Mouse (Mus musculus) CH12.LX (cell line): ENCODE measurements around the gene Pnldc1. TPM values are rescaled to one million over a fixed set of nuclear protein-coding genes. Genes with fewer than 3 reads are reported as not detected.

ENCODE experiments used
- DNase-seq: peaks from one replicate; pipeline ENCODE4 v3.0.0-alpha.2; 2013; ENCODE audit errors: extremely low read depth
- H3K27ac ChIP-seq: 2 replicates; pipeline ENCODE4 v1.5.1; 2012; ENCODE audit warnings: low read depth, mild to moderate bottlenecking, control low read depth, moderate library complexity; ENCODE audit not compliant: insufficient read depth
- H3K27me3 ChIP-seq: replicated peaks from 2 replicates; pipeline ENCODE3; 2012; ENCODE audit warnings: inconsistent platforms
- H3K36me3 ChIP-seq, 2 experiments: replicated peaks in 1 of 2; 2 replicates each; pipeline versions ENCODE3 to v1.6.1; 2012; ENCODE audit warnings: inconsistent platforms in 1 of 2, low read length in 1 of 2, mild to moderate bottlenecking in 1 of 2, mixed read lengths in 1 of 2, moderate library complexity in 1 of 2; ENCODE audit not compliant: control insufficient read depth in 1 of 2, insufficient read depth in 1 of 2
- H3K4me1 ChIP-seq, 2 experiments: 2 replicates each; pipeline ENCODE4 v1.6.1; 2012; ENCODE audit warnings: inconsistent platforms in 1 of 2, moderate library complexity in 1 of 2; ENCODE audit not compliant: insufficient read depth in 2 of 2, control insufficient read depth in 1 of 2
- H3K4me2 ChIP-seq: 2 replicates; pipeline ENCODE4 v1.6.1; 2012; ENCODE audit warnings: low read depth, mild to moderate bottlenecking, control low read depth; ENCODE audit not compliant: poor library complexity, insufficient read depth, severe bottlenecking
- H3K4me3 ChIP-seq, 3 experiments: fragments of 150-350 bp in 1 of 3; sonication (generic) in 1 of 3; replicated peaks in 1 of 3; 2 replicates each; pipeline versions ENCODE3 to v1.5.1; 2011 to 2012; ENCODE audit warnings: low read depth in 2 of 3, low read length in 2 of 3, mild to moderate bottlenecking in 2 of 3, moderate library complexity in 2 of 3, control low read depth in 1 of 3, improper control_type of control experiment in 1 of 3, inconsistent platforms in 1 of 3, mixed read lengths in 1 of 3; ENCODE audit not compliant: poor library complexity in 1 of 3
- H3K79me2 ChIP-seq: replicated peaks from 2 replicates; pipeline ENCODE4 v1.6.1; 2012; ENCODE audit warnings: mild to moderate bottlenecking, moderate library complexity; ENCODE audit not compliant: control insufficient read depth, poor library complexity, insufficient read depth, severe bottlenecking; ENCODE audit errors: extremely low read depth
- H3K9ac ChIP-seq: 2 replicates; pipeline ENCODE4 v1.6.1; 2012; ENCODE audit warnings: low read depth, mild to moderate bottlenecking, control low read depth, moderate library complexity; ENCODE audit not compliant: insufficient read depth
- H3K9me3 ChIP-seq: replicated peaks from 2 replicates; pipeline ENCODE3; 2012; ENCODE audit warnings: low read length, inconsistent platforms, mixed read lengths
- CTCF ChIP-seq, 2 experiments: IDR thresholded peaks in 1 of 2; conservative IDR thresholded peaks in 1 of 2; 2 replicates each; pipeline ENCODE4 v1.5.1; 2011 to 2012; ENCODE audit warnings: low read depth in 2 of 2, low read length in 2 of 2, improper control_type of control experiment in 1 of 2, inconsistent platforms in 1 of 2, mild to moderate bottlenecking in 1 of 2, moderate library complexity in 1 of 2
- E2F4 ChIP-seq: IDR thresholded peaks from 2 replicates; pipeline ENCODE4 v1.6.1; 2011; ENCODE audit warnings: low read depth, low read length, improper control_type of control experiment; ENCODE audit not compliant: insufficient replicate concordance
- ELF1 ChIP-seq: IDR thresholded peaks from 2 replicates; pipeline ENCODE4 v1.6.1; 2014; ENCODE audit warnings: low read depth, mild to moderate bottlenecking, inconsistent platforms, low read length, improper control_type of control experiment
- EP300 ChIP-seq: IDR thresholded peaks from 2 replicates; pipeline ENCODE4 v1.6.1; 2011; ENCODE audit warnings: low read length, improper control_type of control experiment
- GABPA ChIP-seq: IDR thresholded peaks from 2 replicates; pipeline ENCODE4 v1.6.1; 2012; ENCODE audit warnings: low read depth, low read length, improper control_type of control experiment, inconsistent platforms; ENCODE audit not compliant: insufficient replicate concordance
- HCFC1 ChIP-seq: IDR thresholded peaks from 2 replicates; pipeline ENCODE4 v1.6.1; 2012; ENCODE audit warnings: low read depth, mild to moderate bottlenecking, inconsistent platforms, low read length, improper control_type of control experiment
- MAFK ChIP-seq: IDR thresholded peaks from 2 replicates; pipeline ENCODE4 v1.6.1; 2011; ENCODE audit warnings: low read length, improper control_type of control experiment; ENCODE audit not compliant: insufficient replicate concordance
- MEF2A ChIP-seq: IDR thresholded peaks from 2 replicates; pipeline ENCODE4 v1.6.1; 2014; ENCODE audit warnings: low read depth, mild to moderate bottlenecking, inconsistent platforms, low read length, improper control_type of control experiment, borderline replicate concordance
- MYC ChIP-seq: IDR thresholded peaks from 2 replicates; pipeline ENCODE4 v1.6.1; 2011; ENCODE audit warnings: low read depth, mild to moderate bottlenecking, improper control_type of control experiment, low read length
- NELFE ChIP-seq: IDR thresholded peaks from 2 replicates; pipeline ENCODE4 v1.6.1; 2011; ENCODE audit warnings: low read depth, low read length, improper control_type of control experiment
- NRF1 ChIP-seq: IDR thresholded peaks from 2 replicates; pipeline ENCODE4 v1.6.1; 2014; ENCODE audit warnings: low read depth, mild to moderate bottlenecking, inconsistent platforms, low read length, improper control_type of control experiment, moderate library complexity
- POLR2A ChIP-seq: IDR thresholded peaks from 2 replicates; pipeline ENCODE4 v1.6.1; 2011; ENCODE audit warnings: low read depth, mild to moderate bottlenecking, improper control_type of control experiment, low read length
- RCOR1 ChIP-seq: conservative IDR thresholded peaks from 2 replicates; pipeline ENCODE4 v1.6.1; 2012; ENCODE audit warnings: low read depth, mild to moderate bottlenecking, inconsistent platforms, low read length, improper control_type of control experiment
- SIN3A ChIP-seq: IDR thresholded peaks from 2 replicates; pipeline ENCODE4 v1.6.1; 2012; ENCODE audit warnings: low read length, improper control_type of control experiment, inconsistent platforms
- TBP ChIP-seq: conservative IDR thresholded peaks from 2 replicates; pipeline ENCODE4 v1.6.1; 2011; ENCODE audit warnings: low read depth, low read length, improper control_type of control experiment
- TCF12 ChIP-seq: IDR thresholded peaks from 2 replicates; pipeline ENCODE4 v1.6.1; 2014; ENCODE audit warnings: low read depth, mild to moderate bottlenecking, inconsistent platforms, low read length, improper control_type of control experiment
- UBTF ChIP-seq: IDR thresholded peaks from 2 replicates; pipeline ENCODE4 v1.6.1; 2012; ENCODE audit warnings: low read depth, mild to moderate bottlenecking, inconsistent platforms, low read length, improper control_type of control experiment, moderate library complexity
- USF1 ChIP-seq: IDR thresholded peaks from 2 replicates; pipeline ENCODE4 v1.6.1; 2014; ENCODE audit warnings: low read depth, mild to moderate bottlenecking, inconsistent platforms, low read length, improper control_type of control experiment
- ZMIZ1 ChIP-seq: IDR thresholded peaks from 2 replicates; pipeline ENCODE4 v1.6.1; 2012; ENCODE audit warnings: low read depth, mild to moderate bottlenecking, inconsistent platforms, low read length, improper control_type of control experiment
- ZNF384 ChIP-seq: IDR thresholded peaks from 2 replicates; pipeline ENCODE4 v1.6.1; 2012; ENCODE audit warnings: low read depth, low read length, improper control_type of control experiment, inconsistent platforms
- dilution Hi-C: fragments of 300-500 bp; cut with MboI; formaldehyde crosslinking; loops from 2 replicates; pipeline ENCODE4 v1.14.3; 2020; ENCODE audit warnings: low sequenced_read_pairs; ENCODE audit not compliant: extremely low pct_unique_long_range_greater_than_20kb, extremely low pct_ligation_motif_present
- in situ Hi-C: fragments of 300-500 bp; cut with MboI; formaldehyde crosslinking; loops from 3 replicates; pipeline ENCODE4 v1.14.3; 2019; ENCODE audit warnings: low sequenced_read_pairs, low pct_ligation_motif_present, low pct_unique_long_range_greater_than_20kb, mixed read lengths
- polyA plus RNA-seq: library from polyadenylated mRNA; unstranded; fragments of >175 nt; gene quantifications from 2 replicates; pipeline ENCODE4 v1.2.1, GENCODE M21; 2012; ENCODE audit warnings: low read depth; ENCODE audit not compliant: insufficient read length
- total RNA-seq, 2 experiments: library from RNA; depleted of rRNA; stranded (reverse); fragments of 300-350 nt in 1 of 2; fragments of >200 nt in 1 of 2; gene quantifications; 2 replicates each; pipeline ENCODE4 v1.2.3; 2012 to 2014

The Pnldc1 gene
- total and polyA plus RNA-seq, 3 experiments, result 0.11 to 0.90 (median 0.25) TPM

DNA sequence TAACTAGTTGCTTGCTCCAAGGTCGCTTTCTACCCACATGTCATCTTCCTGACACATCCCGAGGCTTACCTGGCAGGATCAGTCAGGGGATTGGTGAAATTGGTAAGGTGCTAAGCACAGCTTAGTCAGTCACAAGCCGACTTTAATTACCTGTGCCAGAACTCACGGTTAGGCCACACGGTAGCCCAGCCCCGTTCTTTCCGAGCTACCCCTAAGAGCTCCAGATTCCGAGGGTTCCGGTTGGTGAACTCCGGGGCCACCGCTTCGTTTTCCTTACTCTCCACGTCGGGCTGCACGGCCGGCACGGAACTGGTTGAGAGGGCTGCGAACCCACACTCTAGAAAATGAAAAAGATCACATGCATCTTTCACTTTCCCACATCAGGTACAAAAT lies 5.5 kb upstream of the Pnldc1 start, which contains the start of gene Tcp1:
Tcp1 (plus strand) TSS at position 214 of the 393 bp plus-strand sequence.
- Histone ChIP-seq H3K79me2 (peaks cover 59% of the 10 kb centered on the region), H3K27me3 (no peaks in the 10 kb centered on the region), H3K4me1 (peaks cover 3 to 41% of the 10 kb centered on the region in 2 experiments; a peak in 3 of 4 replicates), H3K4me3 (peak within 1 kb of the TSS; percentile 90 to 98 (median 94)), H3K9me3 (no peaks in the 10 kb centered on the region), H3K9ac (peak within 1 kb of the TSS; percentile 92), H3K4me2 (peak within 1 kb of the TSS; percentile 80), H3K36me3 (peaks cover 43 to 59% of the 10 kb centered on the region in 2 experiments), H3K27ac (peak within 1 kb of the TSS; percentile 72)
- in situ Hi-C loops (loop anchor here (5.0 kb wide), 1 partner anchor 33 kb away; no protein-coding TSS in a partner anchor), dilution Hi-C loops (no loop called here)
- peak; percentile 24 for DNase-seq
- TF ChIP-seq NELFE (no peak), TCF12 (no peak), MAFK (no peak), ZMIZ1 (no peak), EP300 (no peak), GABPA (no peak), ELF1 (no peak), USF1 (no peak), NRF1 (no peak), E2F4 (no peak), MYC (no peak), HCFC1 (no peak), RCOR1 (no peak), POLR2A (no peak), SIN3A (no peak), TBP (no peak), ZNF384 (no peak), UBTF (no peak), MEF2A (no peak), CTCF (conservative IDR thresholded peaks at IDR 0.05 in 1 of 2, IDR thresholded peaks at IDR 0.05 in 1 of 2; ENCODE audit: low read depth in 2 of 2, low read length in 2 of 2) (no peak)

- Histone ChIP-seq H3K4me1 (peaks cover 0 to 21% of the 10 kb centered on the region in 2 experiments; a peak in 2 of 4 replicates), H3K79me2 (peaks cover 24% of the 10 kb centered on the region), H3K36me3 (peaks cover 30 to 59% of the 10 kb centered on the region in 2 experiments), H3K27ac (no peak overlapping the region), H3K4me2 (no peak overlapping the region), H3K9ac (no peak overlapping the region), H3K27me3 (no peaks in the 10 kb centered on the region), H3K4me3 (no peak overlapping the region), H3K9me3 (no peaks in the 10 kb centered on the region)
- no peak for TF ChIP-seq RCOR1
- no peak for TF ChIP-seq USF1
- no peak for TF ChIP-seq ELF1
- peak; percentile 34; the same call in 1 of the 2 replicates for TF ChIP-seq ZNF384
- dilution Hi-C loops, result no loop called here
- in situ Hi-C loops, result no loop called here
- DNase-seq, result no peak
Measured at GRCm38 (mm10) chr17:12910391-12910790, 361 bp upstream of the Pnldc1 start.
